Mouse (Mus musculus) urinary bladder, adult 2 months (tissue): ENCODE measurements around the gene P2ry12. TPM values are rescaled to one million over a fixed set of nuclear protein-coding genes. Genes with fewer than 3 reads are reported as not detected.

ENCODE experiments used
- DNase-seq: peaks from one replicate; pipeline ENCODE4 v3.0.0; 2022; ENCODE audit warnings: low spot score
- polyA plus RNA-seq: library from polyadenylated mRNA; depleted of rRNA; stranded (reverse); fragments of >200 nt; gene quantifications from 2 replicates; pipeline ENCODE4 v1.2.3, GENCODE M21; 2012; rRNA removed

Gene P2ry12
- polyA plus RNA-seq, 1 experiment = 4.0 TPM

DNA sequence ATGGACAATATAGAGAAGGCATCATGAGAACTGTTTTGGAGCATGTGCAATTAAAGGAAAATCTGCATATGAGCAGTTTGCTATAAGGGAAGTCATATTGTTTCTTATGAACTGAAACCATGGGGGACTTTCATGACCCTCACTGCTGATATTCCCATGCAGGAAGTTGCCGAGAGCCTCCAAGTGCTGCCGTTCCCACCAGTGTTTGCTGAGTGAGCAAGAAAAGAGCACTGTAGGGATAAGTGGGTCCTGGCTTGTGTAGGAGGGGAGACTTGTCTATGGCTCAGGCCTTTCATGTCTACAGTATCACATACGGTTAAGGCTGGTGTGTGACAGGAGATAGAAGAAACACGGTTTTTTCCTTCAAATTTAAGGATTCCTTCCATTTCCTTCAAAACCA lies 77.0 kb downstream of the P2ry12 start:
- DNase-seq = no peak

- DNase-seq = no peak
Observed at GRCm38 (mm10) chr3:59182129-59182528, 80.5 kb downstream of the P2ry12 start.

GRCm38 (mm10) chr3:59181134-59181533 lies 81.5 kb downstream of the P2ry12 start:
- DNase-seq = no peak

DNA sequence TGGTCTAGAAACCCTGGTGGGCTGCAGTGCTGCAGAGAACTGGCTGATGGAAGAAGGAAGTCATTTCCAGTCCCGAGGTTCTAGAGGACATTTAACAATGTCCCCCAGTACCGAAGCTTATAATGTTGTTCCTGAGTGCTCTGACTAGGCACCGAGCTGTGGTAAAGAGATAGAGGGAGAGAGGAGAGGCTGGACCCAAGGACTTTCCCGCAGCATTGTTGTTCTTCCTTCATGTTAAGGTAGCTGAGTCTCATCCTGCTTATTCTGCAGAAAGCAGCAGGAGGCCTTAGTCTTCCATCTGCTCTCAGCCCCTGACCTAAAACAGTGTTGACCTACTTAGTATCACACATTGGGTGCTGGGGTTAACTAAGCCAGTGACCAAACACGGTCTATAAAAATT lies 85.8 kb downstream of the P2ry12 start:
- no peak for DNase-seq

DNA sequence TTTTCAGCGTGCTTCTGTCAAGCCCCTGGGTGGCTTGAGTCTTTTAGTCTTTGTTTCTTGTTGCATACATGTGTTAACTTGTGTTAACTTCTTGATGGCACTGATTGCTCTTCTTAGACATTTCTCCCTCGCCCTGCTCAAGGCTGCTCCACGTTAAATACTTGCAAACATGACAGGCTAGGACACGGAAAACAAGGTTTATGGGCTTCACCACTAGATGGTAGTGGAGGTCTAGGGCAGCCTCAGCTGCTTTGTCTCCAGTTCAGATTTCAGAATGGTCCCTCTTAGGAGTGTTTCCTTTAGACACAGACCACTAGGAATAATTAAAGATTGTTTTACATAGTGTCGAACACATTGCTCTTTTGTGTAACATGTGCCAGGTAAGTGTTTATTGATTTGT lies 87.4 kb downstream of the P2ry12 start:
- DNase-seq = no peak

- no peak for DNase-seq
Observed at GRCm38 (mm10) chr3:59174426-59175154, 88.1 kb downstream of the P2ry12 start.

GRCm38 (mm10) chr3:59169921-59170627 lies 92.6 kb downstream of the P2ry12 start:
- no peak for DNase-seq

DNA sequence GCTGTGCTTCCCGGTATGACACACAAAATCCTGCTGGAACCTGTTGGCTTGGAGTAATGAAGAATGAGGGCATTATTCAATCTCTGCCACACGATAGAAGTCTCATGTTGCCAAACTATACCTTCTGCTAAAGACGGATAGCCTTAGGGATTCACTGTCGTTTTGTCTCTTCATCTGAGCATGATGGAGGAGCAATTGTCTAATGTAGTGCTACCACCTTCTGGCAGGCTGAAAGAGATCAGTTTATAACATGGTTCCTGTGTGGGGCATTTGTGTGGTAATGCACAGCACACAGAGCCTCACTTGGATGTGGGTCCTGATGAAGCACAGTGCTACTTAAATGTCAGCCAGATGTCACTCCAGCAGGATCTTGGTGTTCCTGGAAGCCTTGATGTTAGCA lies 93.5 kb downstream of the P2ry12 start:
- no peak for DNase-seq

DNA sequence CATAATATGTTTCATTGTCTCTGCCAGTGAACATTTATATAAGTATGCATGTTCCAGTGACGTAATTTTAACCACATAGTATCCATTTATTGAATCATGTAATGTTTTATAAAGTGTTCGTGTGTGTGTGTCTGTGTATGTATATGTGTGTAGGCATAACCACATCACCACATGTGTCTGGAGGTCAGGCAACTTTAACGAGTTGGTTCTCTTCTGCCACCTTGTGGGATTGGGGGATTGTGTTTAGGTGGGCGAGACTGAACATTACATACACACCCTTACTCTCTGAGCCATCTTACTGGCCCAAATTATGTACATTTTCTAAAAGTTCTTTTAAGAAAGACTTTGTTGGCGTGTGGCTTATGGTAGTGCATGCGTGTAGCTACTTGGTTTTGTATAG lies 94.2 kb downstream of the P2ry12 start:
- DNase-seq = no peak

DNA sequence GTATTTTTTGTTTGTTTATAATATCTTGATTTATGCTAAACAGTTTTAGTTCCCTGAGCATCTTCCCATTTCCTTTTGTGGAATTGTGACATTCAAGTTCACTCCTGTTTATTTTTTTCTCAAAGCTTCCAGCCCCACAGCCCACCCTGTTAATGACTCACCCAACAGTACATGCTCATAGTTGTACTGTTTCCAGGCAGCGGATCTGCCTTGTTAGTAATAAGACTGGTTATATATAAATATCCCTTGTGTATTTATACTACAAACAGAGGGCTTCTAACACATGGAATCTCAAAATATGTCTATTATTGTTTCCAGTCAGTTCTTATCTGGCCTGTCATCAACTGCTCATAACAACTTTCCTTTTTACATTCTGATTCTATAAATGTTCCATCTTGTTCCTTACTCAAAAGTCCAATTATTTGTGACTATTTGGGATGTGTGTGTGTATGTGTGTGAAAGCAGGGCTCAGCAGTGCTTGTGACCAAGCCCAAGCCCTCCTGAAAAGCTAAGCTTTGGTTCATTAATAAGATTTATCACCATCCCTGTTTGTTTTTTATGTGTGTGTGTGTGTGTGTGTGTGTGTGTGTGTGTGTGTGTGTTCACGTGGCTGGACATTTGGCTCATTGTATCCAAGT lies 95.1 kb downstream of the P2ry12 start:
- no peak for DNase-seq

Other genes with a start within 250 kb of the P2ry12 start
- 0.51 and 0.56 TPM in 2 replicates for gene Gpr171, start 161.1 kb downstream of the P2ry12 start, polyA plus RNA-seq
- gene P2ry14, start 109.3 kb downstream of the P2ry12 start, polyA plus RNA-seq = 2.0 and 2.8 TPM in 2 replicates
- gene Gpr87, start 67.8 kb downstream of the P2ry12 start, polyA plus RNA-seq = 13.8 and 20.4 TPM in 2 replicates
- 3.3 and 4.3 TPM in 2 replicates for gene P2ry13, start 52.0 kb downstream of the P2ry12 start, polyA plus RNA-seq
- gene Igsf10, start 81.5 kb upstream of the P2ry12 start, polyA plus RNA-seq = 7.0 and 10.9 TPM in 2 replicates